Mouse (Mus musculus) heart, postnatal 25 days (tissue): ENCODE results near the gene Sult6b2. TPM values are rescaled to one million over a fixed set of nuclear protein-coding genes. Genes with fewer than 3 reads are reported as not detected.

Experiments used
- DNase-seq: peaks from one replicate; pipeline ENCODE4 v3.0.0; 2022; ENCODE audit warnings: low spot score
- intact Hi-C: fragments of 180-260 bp; cut with DNase I; formaldehyde crosslinking; loops from one replicate; pipeline ENCODE4 v1.15.1; 2025
- total RNA-seq, 2 experiments: library from RNA; stranded (reverse); gene quantifications; 2 replicates each; pipeline ENCODE4 v1.2.3; 2021

The Sult6b2 gene
- total RNA-seq, 2 experiments from 2014 or later: 0.23 TPM; not detected in 1

GRCm38 (mm10) chr6:142814011-142814410 lies 9.7 kb upstream of the Sult6b2 start:
- intact Hi-C loops: loop anchor here (5.0 to 10.0 kb wide), 2 partner anchors 37 to 151 kb away; partner anchors contain the start of gene St8sia1
- DNase-seq: no peak

- DNase-seq: no peak
- intact Hi-C loops: loop anchor here (5.0 to 10.0 kb wide), 2 partner anchors 36 to 152 kb away; partner anchors contain the start of gene St8sia1
These were observed 8.7 kb upstream of the Sult6b2 start for GRCm38 (mm10) chr6:142812969-142813368.

GRCm38 (mm10) chr6:142810239-142810638 lies 5.9 kb upstream of the Sult6b2 start:
- DNase-seq: no peak
- intact Hi-C loops: loop anchor here (5.0 to 10.0 kb wide), 2 partner anchors 33 to 155 kb away; partner anchors contain the start of gene St8sia1

GRCm38 (mm10) chr6:142809373-142810098 lies 5.2 kb upstream of the Sult6b2 start:
- intact Hi-C loops: loop anchor here (5.0 to 10.0 kb wide), 2 partner anchors 32 to 155 kb away; partner anchors contain the start of gene St8sia1
- no peak for DNase-seq

GRCm38 (mm10) chr6:142806326-142806725 lies 2.0 kb upstream of the Sult6b2 start:
- no peak for DNase-seq
- intact Hi-C loops: no loop called here

- intact Hi-C loops: no loop called here
- DNase-seq: no peak
These were observed 1.4 kb downstream of the Sult6b2 start for GRCm38 (mm10) chr6:142802617-142803525.

- no peak for DNase-seq
- intact Hi-C loops: no loop called here
These were observed 2.6 kb downstream of the Sult6b2 start for GRCm38 (mm10) chr6:142801687-142802086.

GRCm38 (mm10) chr6:142799704-142800374 lies 4.5 kb downstream of the Sult6b2 start:
- no peak for DNase-seq
- intact Hi-C loops: no loop called here

GRCm38 (mm10) chr6:142798837-142799236 lies 5.5 kb downstream of the Sult6b2 start:
- intact Hi-C loops: no loop called here
- no peak for DNase-seq

GRCm38 (mm10) chr6:142797996-142798395 lies 6.3 kb downstream of the Sult6b2 start:
- intact Hi-C loops: no loop called here
- no peak for DNase-seq

- intact Hi-C loops: no loop called here
- no peak for DNase-seq
These were observed 8.5 kb downstream of the Sult6b2 start for GRCm38 (mm10) chr6:142795655-142796441.

GRCm38 (mm10) chr6:142795087-142795486 lies 9.2 kb downstream of the Sult6b2 start:
- intact Hi-C loops: no loop called here

GRCm38 (mm10) chr6:142793468-142793867 lies 10.8 kb downstream of the Sult6b2 start:
- intact Hi-C loops: no loop called here
- DNase-seq: no peak

More at GRCm38 (mm10) chr6:142795087-142795486, 9.2 kb downstream of the Sult6b2 start:
- DNase-seq: no peak

- intact Hi-C loops: no loop called here
- DNase-seq: no peak
These were observed 11.9 kb downstream of the Sult6b2 start for GRCm38 (mm10) chr6:142792241-142792968.

GRCm38 (mm10) chr6:142789736-142790135 lies 14.6 kb downstream of the Sult6b2 start:
- intact Hi-C loops: no loop called here

GRCm38 (mm10) chr6:142788042-142788987 lies 16.0 kb downstream of the Sult6b2 start:
- intact Hi-C loops: no loop called here
- DNase-seq: no peak

More at GRCm38 (mm10) chr6:142789736-142790135, 14.6 kb downstream of the Sult6b2 start:
- no peak for DNase-seq

- intact Hi-C loops: no loop called here
- DNase-seq: no peak
These were observed 18.2 kb downstream of the Sult6b2 start for GRCm38 (mm10) chr6:142786106-142786505.
